Mouse (Mus musculus) kidney, embryonic 15.5 days (tissue): ENCODE results near the gene Dbx2. TPM values are rescaled to one million over a fixed set of nuclear protein-coding genes. Genes with fewer than 3 reads are reported as not detected.

Experiments
- ATAC-seq: fragments of 200-750 bp; cut with Nextera tagmentation; replicated peaks from 2 replicates; pipeline ENCODE4 v1.8.0; 2017; ENCODE audit warnings: moderate TSS enrichment; ENCODE audit not compliant: low FRiP score
- H3K27ac ChIP-seq: fragments of 300-500 bp; sonication (generic); 2 replicates; pipeline ENCODE4 v1.5.1; 2015; ENCODE audit warnings: mild to moderate bottlenecking, inconsistent platforms
- H3K27me3 ChIP-seq: fragments of 300-500 bp; sonication (generic); 2 replicates; pipeline ENCODE4 v1.6.1; 2015; ENCODE audit warnings: inconsistent platforms
- H3K36me3 ChIP-seq: fragments of 300-500 bp; sonication (generic); 2 replicates; pipeline ENCODE4 v1.6.1; 2015; ENCODE audit warnings: inconsistent platforms
- H3K4me1 ChIP-seq: fragments of 300-500 bp; sonication (generic); 2 replicates; pipeline ENCODE4 v1.6.1; 2015; ENCODE audit warnings: inconsistent platforms
- H3K4me2 ChIP-seq: fragments of 300-500 bp; sonication (generic); 2 replicates; pipeline ENCODE4 v1.6.1; 2015; ENCODE audit warnings: moderate library complexity, mild to moderate bottlenecking, inconsistent platforms
- H3K4me3 ChIP-seq: fragments of 300-500 bp; sonication (generic); replicated peaks from 2 replicates; pipeline ENCODE4 v1.5.1; 2015; ENCODE audit warnings: mild to moderate bottlenecking, inconsistent platforms
- H3K9ac ChIP-seq: fragments of 300-500 bp; sonication (generic); 2 replicates; pipeline ENCODE4 v1.6.1; 2015; ENCODE audit warnings: mild to moderate bottlenecking, inconsistent platforms
- H3K9me3 ChIP-seq: fragments of 300-500 bp; sonication (generic); replicated peaks from 2 replicates; pipeline ENCODE4 v1.6.1; 2016; ENCODE audit warnings: inconsistent platforms
- WGBS: fragments of 180-500 bp; shearing (Covaris S2); methylation state at CpG from one replicate; pipeline ENCODE4 v1.1.7; 2015; ENCODE audit warnings: mixed read lengths; 5-methylcytosine and 5-hydroxymethylcytosine counted together
- polyA plus RNA-seq: library from polyadenylated mRNA; unstranded; fragments of >200 nt; fragmentation: Nextera tagmentation; extraction: Ambion mirVana; gene quantifications from 2 replicates; pipeline ENCODE4 v1.2.1, GENCODE M21; 2015

Dbx2 gene
- 0.13 TPM in 2 replicates for polyA plus RNA-seq

GRCm38 (mm10) chr15:95655860-95656259 is at the start of gene Dbx2:
TSS of gene Dbx2 (minus strand) at chr15:95655960.
- peak within 1 kb of the TSS; percentile 44 for H3K4me3 ChIP-seq
- H3K9ac ChIP-seq: no peak within 1 kb of the TSS; the same call in 1 of the 2 replicates
- 85% methylated on average over 5 of the region's 5 CpGs for WGBS
- peaks cover 19% of the 10 kb centered on the region for H3K4me1 ChIP-seq
- H3K27me3 ChIP-seq: peaks cover 46% of the 10 kb centered on the region
- no peak for ATAC-seq
- no peak within 1 kb of the TSS for H3K27ac ChIP-seq
- peak within 1 kb of the TSS; percentile 78 for H3K4me2 ChIP-seq
- H3K36me3 ChIP-seq: no peaks in the 10 kb centered on the region
- H3K9me3 ChIP-seq: no peaks in the 10 kb centered on the region

- H3K4me3 ChIP-seq: no peak overlapping the region
- no peaks in the 10 kb centered on the region for H3K27me3 ChIP-seq
- whole genome bisulfite sequencing: 49% methylated on average over 9 of the region's 9 CpGs
- no peak overlapping the region for H3K4me2 ChIP-seq
- no peak for ATAC-seq
- no peaks in the 10 kb centered on the region for H3K4me1 ChIP-seq
- H3K27ac ChIP-seq: no peak overlapping the region
- no peak overlapping the region for H3K9ac ChIP-seq
- no peaks in the 10 kb centered on the region for H3K9me3 ChIP-seq
- no peaks in the 10 kb centered on the region for H3K36me3 ChIP-seq
These were observed 46.4 kb upstream of the Dbx2 start for GRCm38 (mm10) chr15:95702206-95702605.

GRCm38 (mm10) chr15:95701573-95701972 is 45.8 kb upstream of the Dbx2 start:
- Histone ChIP-seq H3K27me3 (no peaks in the 10 kb centered on the region), H3K27ac (no peak overlapping the region), H3K4me2 (no peak overlapping the region), H3K4me1 (no peaks in the 10 kb centered on the region), H3K36me3 (no peaks in the 10 kb centered on the region), H3K4me3 (no peak overlapping the region), H3K9me3 (no peaks in the 10 kb centered on the region), H3K9ac (no peak overlapping the region)
- 14% methylated on average over 4 of the region's 4 CpGs for whole genome bisulfite sequencing
- ATAC-seq: no peak

- H3K9ac ChIP-seq: no peak overlapping the region
- no peaks in the 10 kb centered on the region for H3K36me3 ChIP-seq
- no peaks in the 10 kb centered on the region for H3K27me3 ChIP-seq
- no peak for ATAC-seq
- H3K4me3 ChIP-seq: no peak overlapping the region
- H3K4me1 ChIP-seq: no peaks in the 10 kb centered on the region
- no peak overlapping the region for H3K27ac ChIP-seq
- no peaks in the 10 kb centered on the region for H3K9me3 ChIP-seq
- WGBS: 78% methylated on average over 12 of the region's 12 CpGs
- H3K4me2 ChIP-seq: no peak overlapping the region
These were observed 43.6 kb upstream of the Dbx2 start for GRCm38 (mm10) chr15:95699371-95699770.

- Histone ChIP-seq H3K9ac (no peak overlapping the region), H3K36me3 (no peaks in the 10 kb centered on the region), H3K4me2 (no peak overlapping the region), H3K27me3 (no peaks in the 10 kb centered on the region), H3K27ac (no peak overlapping the region), H3K9me3 (no peaks in the 10 kb centered on the region), H3K4me3 (no peak overlapping the region), H3K4me1 (no peaks in the 10 kb centered on the region)
- 88% methylated on average over 3 of the region's 3 CpGs for WGBS
- ATAC-seq: no peak
These were observed 38.0 kb upstream of the Dbx2 start for GRCm38 (mm10) chr15:95693759-95694158.

GRCm38 (mm10) chr15:95691594-95691993 is 35.8 kb upstream of the Dbx2 start:
- Histone ChIP-seq H3K27me3 (no peaks in the 10 kb centered on the region), H3K4me2 (no peak overlapping the region), H3K9ac (no peak overlapping the region), H3K36me3 (no peaks in the 10 kb centered on the region), H3K4me3 (no peak overlapping the region), H3K27ac (no peak overlapping the region), H3K4me1 (no peaks in the 10 kb centered on the region), H3K9me3 (no peaks in the 10 kb centered on the region)
- 64% methylated on average over 8 of the region's 8 CpGs for WGBS
- ATAC-seq: no peak

GRCm38 (mm10) chr15:95691129-95691528 is 35.4 kb upstream of the Dbx2 start:
- no peak for ATAC-seq
- no peak overlapping the region for H3K4me2 ChIP-seq
- H3K4me1 ChIP-seq: no peaks in the 10 kb centered on the region
- WGBS: 56% methylated on average over 5 of the region's 5 CpGs
- no peak overlapping the region for H3K4me3 ChIP-seq
- no peaks in the 10 kb centered on the region for H3K27me3 ChIP-seq
- no peak overlapping the region for H3K9ac ChIP-seq
- H3K27ac ChIP-seq: no peak overlapping the region
- H3K9me3 ChIP-seq: no peaks in the 10 kb centered on the region
- no peaks in the 10 kb centered on the region for H3K36me3 ChIP-seq

- 87% methylated on average over 4 of the region's 4 CpGs for WGBS
- ATAC-seq: no peak
These were observed 26.9 kb upstream of the Dbx2 start for GRCm38 (mm10) chr15:95682620-95683019.

GRCm38 (mm10) chr15:95675645-95676044 is 19.9 kb upstream of the Dbx2 start:
- Histone ChIP-seq H3K4me3 (no peak overlapping the region), H3K4me1 (no peaks in the 10 kb centered on the region), H3K27me3 (no peaks in the 10 kb centered on the region), H3K9ac (no peak overlapping the region), H3K36me3 (no peaks in the 10 kb centered on the region), H3K9me3 (no peaks in the 10 kb centered on the region), H3K27ac (no peak overlapping the region), H3K4me2 (no peak overlapping the region)
- ATAC-seq: no peak
- WGBS: 63% methylated on average over 4 of the region's 4 CpGs

More at GRCm38 (mm10) chr15:95682620-95683019, 26.9 kb upstream of the Dbx2 start:
- Histone ChIP-seq H3K36me3 (no peaks in the 10 kb centered on the region), H3K4me3 (no peak overlapping the region), H3K4me2 (no peak overlapping the region), H3K4me1 (no peaks in the 10 kb centered on the region), H3K27me3 (no peaks in the 10 kb centered on the region), H3K9ac (no peak overlapping the region), H3K27ac (no peak overlapping the region), H3K9me3 (no peaks in the 10 kb centered on the region)

- Histone ChIP-seq H3K27ac (no peak overlapping the region), H3K9ac (no peak overlapping the region), H3K36me3 (no peaks in the 10 kb centered on the region), H3K27me3 (no peaks in the 10 kb centered on the region), H3K4me1 (no peaks in the 10 kb centered on the region), H3K4me2 (no peak overlapping the region), H3K9me3 (no peaks in the 10 kb centered on the region), H3K4me3 (no peak overlapping the region)
- WGBS: 84% methylated on average over 2 of the region's 2 CpGs
- no peak for ATAC-seq
These were observed 19.4 kb upstream of the Dbx2 start for GRCm38 (mm10) chr15:95675176-95675575.

GRCm38 (mm10) chr15:95667209-95667608 is 11.4 kb upstream of the Dbx2 start:
- ATAC-seq: no peak
- WGBS: 41% methylated on average over 8 of the region's 8 CpGs
- Histone ChIP-seq H3K27me3 (no peaks in the 10 kb centered on the region), H3K4me3 (no peak overlapping the region), H3K27ac (no peak overlapping the region), H3K4me1 (no peaks in the 10 kb centered on the region), H3K9me3 (no peaks in the 10 kb centered on the region), H3K9ac (no peak overlapping the region), H3K36me3 (no peaks in the 10 kb centered on the region), H3K4me2 (no peak overlapping the region)

GRCm38 (mm10) chr15:95665002-95665401 is 9.2 kb upstream of the Dbx2 start:
- no peak overlapping the region for H3K9ac ChIP-seq
- H3K4me2 ChIP-seq: no peak overlapping the region
- no peaks in the 10 kb centered on the region for H3K9me3 ChIP-seq
- H3K27ac ChIP-seq: no peak overlapping the region
- no peak overlapping the region for H3K4me3 ChIP-seq
- no peaks in the 10 kb centered on the region for H3K36me3 ChIP-seq
- no peaks in the 10 kb centered on the region for H3K4me1 ChIP-seq
- ATAC-seq: no peak
- WGBS: 91% methylated on average over 4 of the region's 4 CpGs
- no peaks in the 10 kb centered on the region for H3K27me3 ChIP-seq

GRCm38 (mm10) chr15:95661718-95662117 is 6.0 kb upstream of the Dbx2 start:
- 75% methylated on average over 2 of the region's 2 CpGs for WGBS
- Histone ChIP-seq H3K36me3 (no peaks in the 10 kb centered on the region), H3K27me3 (no peaks in the 10 kb centered on the region), H3K4me1 (no peaks in the 10 kb centered on the region), H3K9me3 (no peaks in the 10 kb centered on the region), H3K9ac (no peak overlapping the region), H3K27ac (no peak overlapping the region), H3K4me3 (no peak overlapping the region), H3K4me2 (no peak overlapping the region)
- no peak for ATAC-seq
